Mouse (Mus musculus) stomach, embryonic 14.5 days (tissue): ENCODE measurements around the gene Ankrd13c. TPM values are rescaled to one million over a fixed set of nuclear protein-coding genes. Genes with fewer than 3 reads are reported as not detected.
A peak's percentile ranks its signal among the peaks of the same experiment; 100 is the strongest.

Source experiments
- ATAC-seq: fragments of 200-750 bp; cut with Nextera tagmentation; 2 replicates; pipeline ENCODE4 v1.8.0; 2017; ENCODE audit warnings: low read depth, moderate TSS enrichment; ENCODE audit not compliant: insufficient number of reproducible peaks, insufficient read depth, low FRiP score
- H3K27ac ChIP-seq: fragments of 300-500 bp; sonication (generic); 2 replicates; pipeline ENCODE4 v1.5.1; 2014; ENCODE audit warnings: mild to moderate bottlenecking, low read length, moderate library complexity, mixed read lengths
- H3K27me3 ChIP-seq: fragments of 300-500 bp; sonication (generic); 2 replicates; pipeline ENCODE4 v1.6.1; 2014; ENCODE audit warnings: low read length, control low read depth, mixed read lengths; ENCODE audit not compliant: control insufficient read depth, insufficient read depth
- H3K36me3 ChIP-seq: fragments of 300-500 bp; sonication (generic); 2 replicates; pipeline ENCODE4 v1.6.1; 2014; ENCODE audit warnings: mild to moderate bottlenecking, control low read depth, low read length, moderate library complexity, mixed read lengths; ENCODE audit not compliant: control insufficient read depth, insufficient read depth
- H3K4me1 ChIP-seq: fragments of 300-500 bp; sonication (generic); 2 replicates; pipeline ENCODE4 v1.6.1; 2014; ENCODE audit warnings: low read length, control low read depth, mixed read lengths; ENCODE audit not compliant: control insufficient read depth, insufficient read depth
- H3K4me2 ChIP-seq: fragments of 300-500 bp; sonication (generic); replicated peaks from 2 replicates; pipeline ENCODE4 v1.6.1; 2014; ENCODE audit warnings: low read depth, low read length, control low read depth
- H3K4me3 ChIP-seq: fragments of 300-500 bp; sonication (generic); 2 replicates; pipeline ENCODE4 v1.5.1; 2014; ENCODE audit warnings: low read depth, low read length, control low read depth
- H3K9ac ChIP-seq: fragments of 300-500 bp; sonication (generic); replicated peaks from 2 replicates; pipeline ENCODE4 v1.6.1; 2014; ENCODE audit warnings: low read depth, mild to moderate bottlenecking, control low read depth, low read length, moderate library complexity, mixed read lengths
- H3K9me3 ChIP-seq: fragments of 300-500 bp; sonication (generic); 2 replicates; pipeline ENCODE4 v1.6.1; 2016; ENCODE audit warnings: low read depth, low read length, control low read depth; ENCODE audit not compliant: control insufficient read depth
- WGBS: fragments of 180-500 bp; shearing (Covaris S2); extraction: QIAGEN DNeasy Blood & Tissue Kit; methylation state at CpG from one replicate; pipeline ENCODE4 v1.1.7; 2014; 5-methylcytosine and 5-hydroxymethylcytosine counted together
- polyA plus RNA-seq: library from polyadenylated mRNA; unstranded; fragments of >200 nt; fragmentation: Nextera tagmentation; extraction: Ambion mirVana; gene quantifications from 2 replicates; pipeline ENCODE4 v1.2.1, GENCODE M21; 2014

The Ankrd13c gene
- polyA plus RNA-seq, result 23.8 and 24.7 TPM in 2 replicates

GRCm38 (mm10) chr3:157946843-157947358 is at the start of gene Ankrd13c:
Gene Ankrd13c, plus strand, starts transcription at chr3:157947239.
- Histone ChIP-seq H3K4me1 (0 out of 2 replicates have a peak, but pooled peaks cover 3% of the 10 kb centered on the region), H3K9me3 (no peaks in the 10 kb centered on the region), H3K9ac (peak within 1 kb of the TSS; percentile 93), H3K4me2 (peak within 1 kb of the TSS; percentile 88), H3K4me3 (peak within 1 kb of the TSS; percentile 98), H3K27ac (peak within 1 kb of the TSS; percentile 96), H3K36me3 (no peaks in the 10 kb centered on the region), H3K27me3 (no peaks in the 10 kb centered on the region)
- ATAC-seq, result peak; percentile 98
- under 1% methylated on average over 45 of the region's 45 CpGs for WGBS

GRCm38 (mm10) chr3:157897645-157898044 is 49.4 kb upstream of the Ankrd13c start:
- H3K9ac ChIP-seq, result no peak overlapping the region
- H3K27me3 ChIP-seq, result no peaks in the 10 kb centered on the region
- no peak overlapping the region for H3K4me2 ChIP-seq
- H3K27ac ChIP-seq, result no peak overlapping the region
- no peaks in the 10 kb centered on the region for H3K36me3 ChIP-seq
- H3K4me1 ChIP-seq, result no peaks in the 10 kb centered on the region
- 88% methylated on average over 3 of the region's 3 CpGs for whole genome bisulfite sequencing
- no peak overlapping the region for H3K4me3 ChIP-seq
- no peaks in the 10 kb centered on the region for H3K9me3 ChIP-seq
- no peak for ATAC-seq

DNA sequence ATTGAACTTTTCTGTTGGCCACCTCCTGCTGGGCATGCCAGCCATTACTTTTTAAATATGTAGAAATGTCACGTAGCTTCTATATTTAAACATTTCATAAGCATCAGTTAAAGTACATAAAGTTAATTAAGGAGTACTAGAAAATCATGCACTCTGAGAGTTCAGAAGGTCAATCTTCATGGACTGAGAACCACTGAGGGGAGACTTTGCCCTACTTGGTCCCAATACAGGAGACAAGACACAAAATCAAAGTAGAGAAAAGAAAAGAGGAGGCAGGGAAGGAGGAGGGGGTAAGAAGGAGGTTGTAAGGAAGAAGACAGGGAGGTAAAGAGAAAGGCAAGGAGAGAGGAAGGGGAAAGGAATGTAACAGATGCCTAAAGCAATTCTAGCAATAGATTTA is 47.1 kb upstream of the Ankrd13c start:
- no peaks in the 10 kb centered on the region for H3K9me3 ChIP-seq
- no peak for ATAC-seq
- H3K4me1 ChIP-seq, result no peaks in the 10 kb centered on the region
- H3K27ac ChIP-seq, result no peak overlapping the region
- no peak overlapping the region for H3K4me3 ChIP-seq
- no peaks in the 10 kb centered on the region for H3K27me3 ChIP-seq
- no peak overlapping the region for H3K4me2 ChIP-seq
- H3K9ac ChIP-seq, result no peak overlapping the region
- 93% methylated on average over 1 of the region's 1 CpGs for WGBS
- no peaks in the 10 kb centered on the region for H3K36me3 ChIP-seq

DNA sequence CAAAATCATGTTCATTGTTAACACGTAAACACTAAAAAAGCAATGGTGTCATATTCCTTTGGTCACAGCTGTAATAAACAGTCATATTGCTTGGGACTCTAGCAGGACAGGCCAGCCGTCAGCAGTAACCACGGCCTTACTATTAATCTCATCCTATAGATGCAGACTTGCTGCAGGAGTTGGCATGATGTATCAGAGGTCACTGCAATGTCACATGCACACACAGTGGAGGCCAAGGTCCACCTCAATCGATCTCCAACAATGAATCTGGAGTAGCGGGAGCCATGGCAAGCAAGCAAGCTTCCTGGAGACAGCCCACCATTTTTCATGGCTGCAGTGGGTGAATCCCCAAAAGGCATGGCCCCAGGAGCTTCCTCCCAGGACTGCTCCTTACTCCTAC is 45.3 kb upstream of the Ankrd13c start:
- H3K4me2 ChIP-seq, result no peak overlapping the region
- H3K9ac ChIP-seq, result no peak overlapping the region
- 71% methylated on average over 5 of the region's 5 CpGs for WGBS
- no peak overlapping the region for H3K27ac ChIP-seq
- no peaks in the 10 kb centered on the region for H3K4me1 ChIP-seq
- no peaks in the 10 kb centered on the region for H3K9me3 ChIP-seq
- H3K36me3 ChIP-seq, result no peaks in the 10 kb centered on the region
- no peak for ATAC-seq
- H3K4me3 ChIP-seq, result no peak overlapping the region
- no peaks in the 10 kb centered on the region for H3K27me3 ChIP-seq

GRCm38 (mm10) chr3:157908166-157908565 is 38.9 kb upstream of the Ankrd13c start:
- Histone ChIP-seq H3K9me3 (no peaks in the 10 kb centered on the region), H3K4me1 (no peaks in the 10 kb centered on the region), H3K27ac (no peak overlapping the region), H3K36me3 (no peaks in the 10 kb centered on the region), H3K4me2 (no peak overlapping the region), H3K4me3 (no peak overlapping the region), H3K27me3 (no peaks in the 10 kb centered on the region), H3K9ac (no peak overlapping the region)
- ATAC-seq, result no peak
- WGBS, result 71% methylated on average over 3 of the region's 3 CpGs

- no peaks in the 10 kb centered on the region for H3K9me3 ChIP-seq
- WGBS, result 73% methylated on average over 3 of the region's 3 CpGs
- H3K4me2 ChIP-seq, result no peak overlapping the region
- no peak for ATAC-seq
- H3K4me1 ChIP-seq, result no peaks in the 10 kb centered on the region
- H3K9ac ChIP-seq, result no peak overlapping the region
- H3K4me3 ChIP-seq, result no peak overlapping the region
- no peaks in the 10 kb centered on the region for H3K36me3 ChIP-seq
- no peak overlapping the region for H3K27ac ChIP-seq
- H3K27me3 ChIP-seq, result no peaks in the 10 kb centered on the region
These were observed 36.8 kb upstream of the Ankrd13c start for GRCm38 (mm10) chr3:157910262-157910661.

DNA sequence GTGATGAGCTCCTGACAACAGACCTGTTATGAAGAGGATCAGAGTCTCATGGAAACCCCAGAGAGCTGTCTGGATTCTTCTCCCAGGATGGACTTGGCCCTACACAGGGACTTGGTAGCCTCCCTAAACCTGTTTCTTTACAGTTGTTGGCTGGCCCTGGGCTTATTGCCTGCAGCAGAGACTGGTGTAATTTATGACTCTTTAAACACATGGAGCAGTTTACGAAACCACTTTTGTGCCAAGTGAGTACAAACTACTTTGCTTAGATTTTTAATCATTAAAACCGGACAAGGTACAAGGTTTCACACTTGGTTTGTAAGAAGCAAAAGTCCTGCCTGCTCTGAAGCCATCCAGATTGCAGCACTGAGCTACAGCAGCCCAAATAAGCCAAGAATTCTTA is 34.9 kb upstream of the Ankrd13c start:
- no peak overlapping the region for H3K4me3 ChIP-seq
- H3K9ac ChIP-seq, result no peak overlapping the region
- H3K36me3 ChIP-seq, result no peaks in the 10 kb centered on the region
- WGBS, result 78% methylated on average over 2 of the region's 2 CpGs
- no peaks in the 10 kb centered on the region for H3K9me3 ChIP-seq
- H3K27ac ChIP-seq, result no peak overlapping the region
- no peak overlapping the region for H3K4me2 ChIP-seq
- no peak for ATAC-seq
- H3K27me3 ChIP-seq, result no peaks in the 10 kb centered on the region
- no peaks in the 10 kb centered on the region for H3K4me1 ChIP-seq

GRCm38 (mm10) chr3:157916336-157916735 is 30.7 kb upstream of the Ankrd13c start:
- Histone ChIP-seq H3K27me3 (no peaks in the 10 kb centered on the region), H3K27ac (no peak overlapping the region), H3K9me3 (no peaks in the 10 kb centered on the region), H3K9ac (no peak overlapping the region), H3K4me3 (no peak overlapping the region), H3K4me1 (no peaks in the 10 kb centered on the region), H3K36me3 (no peaks in the 10 kb centered on the region), H3K4me2 (no peak overlapping the region)
- WGBS, result 92% methylated on average over 4 of the region's 4 CpGs
- ATAC-seq, result no peak

GRCm38 (mm10) chr3:157921376-157921775 is 25.7 kb upstream of the Ankrd13c start:
- no peaks in the 10 kb centered on the region for H3K9me3 ChIP-seq
- no peak overlapping the region for H3K4me3 ChIP-seq
- H3K36me3 ChIP-seq, result no peaks in the 10 kb centered on the region
- H3K9ac ChIP-seq, result no peak overlapping the region
- 89% methylated on average over 2 of the region's 2 CpGs for WGBS
- no peak for ATAC-seq
- no peaks in the 10 kb centered on the region for H3K27me3 ChIP-seq
- H3K27ac ChIP-seq, result no peak overlapping the region
- H3K4me1 ChIP-seq, result no peaks in the 10 kb centered on the region
- no peak overlapping the region for H3K4me2 ChIP-seq
